Mouse (Mus musculus): ENCODE results near the gene Stpg1. TPM values are rescaled to one million over a fixed set of nuclear protein-coding genes. Genes with fewer than 3 reads are reported as not detected.

Stpg1 gene
- total RNA-seq (2021) = 1 to 10 TPM; 1.5 to 2.5 TPM

GRCm38 (mm10) chr4:135494521-135495396 is at the start of gene Stpg1, which contains the start of gene Nipal3:
Stpg1 (plus strand) TSS chr4:135494790.
Nipal3 (minus strand) TSS chr4:135495038.
- DNase-seq (ENCODE audit: extremely low spot score in 1 of 2, low spot score in 1 of 2) = peak; percentile 68 to 72

- DNase-seq (ENCODE audit: extremely low spot score in 1 of 2, low spot score in 1 of 2) = no peak
These were observed 43.1 kb upstream of the Stpg1 start for GRCm38 (mm10) chr4:135451360-135452015.

DNA sequence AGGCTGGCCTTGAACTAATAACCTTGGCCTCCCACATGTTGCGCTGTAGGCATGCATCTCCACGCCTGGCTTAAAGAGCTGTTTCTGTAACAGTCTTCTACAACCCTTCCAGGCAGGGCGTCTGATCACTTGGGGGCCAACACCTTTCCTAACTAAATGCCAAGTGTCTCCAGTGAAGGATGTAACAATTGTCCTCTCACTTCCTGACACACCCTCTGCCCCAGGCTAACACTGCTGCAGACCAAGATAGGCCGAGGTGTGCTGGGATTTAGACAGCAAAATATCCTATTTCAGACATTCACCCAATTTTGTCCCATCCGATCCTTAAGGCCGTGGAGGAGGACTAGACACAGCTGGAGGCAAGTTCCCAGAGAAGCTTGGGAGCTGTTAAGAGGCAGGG is 41.4 kb upstream of the Stpg1 start:
- no peak for DNase-seq (ENCODE audit: extremely low spot score in 1 of 2, low spot score in 1 of 2)

- DNase-seq (ENCODE audit: extremely low spot score in 1 of 2, low spot score in 1 of 2) = no peak
These were observed 41.0 kb upstream of the Stpg1 start for GRCm38 (mm10) chr4:135453572-135453971.

- no peak for DNase-seq (ENCODE audit: extremely low spot score in 1 of 2, low spot score in 1 of 2)
These were observed 31.2 kb upstream of the Stpg1 start for GRCm38 (mm10) chr4:135463406-135463805.

DNA sequence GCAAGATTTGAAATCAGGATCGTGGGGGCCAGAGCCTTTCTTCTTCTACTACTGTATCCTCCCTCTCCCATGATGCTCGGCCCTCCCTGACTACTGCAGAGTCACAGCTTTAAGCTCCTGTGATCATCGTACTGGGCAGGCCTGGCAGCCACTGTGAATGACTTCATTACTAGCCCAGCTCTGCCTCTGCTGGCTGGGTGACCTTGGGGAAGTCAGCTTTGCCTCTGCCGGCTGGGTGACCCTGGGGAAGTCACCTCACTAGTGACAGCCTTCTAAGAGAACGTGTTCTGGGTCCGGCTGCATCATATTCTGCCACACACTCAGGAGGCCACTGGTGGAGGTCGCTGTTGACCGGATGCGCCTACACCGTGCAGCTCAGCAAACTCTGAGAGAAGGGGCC is 16.7 kb upstream of the Stpg1 start:
- no peak for DNase-seq (ENCODE audit: extremely low spot score in 1 of 2, low spot score in 1 of 2)

DNA sequence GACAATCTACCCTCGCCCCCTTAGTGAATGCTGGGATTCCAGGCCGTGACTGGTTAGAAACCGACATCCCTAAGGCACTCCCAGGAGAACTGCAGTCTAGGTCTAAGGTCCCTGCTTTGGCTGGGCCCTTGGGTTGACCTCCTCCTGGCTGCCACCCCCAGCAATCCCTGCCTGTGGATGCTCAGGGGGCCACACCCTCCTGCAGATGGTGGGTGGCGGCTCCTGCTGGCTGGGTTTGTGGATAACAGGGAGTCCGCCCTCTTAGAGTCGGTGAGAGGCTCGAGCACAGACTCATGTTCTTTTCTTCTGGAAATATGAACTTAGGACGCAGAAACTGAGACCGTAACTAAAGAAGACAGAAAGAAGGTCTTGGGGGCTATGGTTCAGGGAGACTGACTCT is 14.2 kb upstream of the Stpg1 start:
- DNase-seq (ENCODE audit: extremely low spot score in 1 of 2, low spot score in 1 of 2) = no peak

DNA sequence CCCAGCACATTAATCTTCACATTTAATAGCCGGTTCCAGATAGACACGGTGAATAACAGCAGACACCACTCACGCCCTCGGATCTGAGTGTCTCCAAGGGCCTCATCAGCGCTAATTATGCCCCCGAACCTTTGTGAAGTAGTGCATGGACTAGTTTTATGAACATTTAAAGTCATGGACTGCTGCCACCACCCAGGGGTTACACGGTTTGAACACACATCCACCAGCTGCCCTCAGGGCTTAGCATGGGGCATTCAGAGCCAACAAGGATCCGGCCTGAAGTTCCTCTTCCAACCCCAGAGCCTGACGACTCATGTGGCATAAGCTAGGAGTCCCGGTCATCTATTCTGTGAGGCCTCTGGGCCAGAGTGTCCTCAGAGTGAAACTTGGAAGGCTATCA is 9.5 kb upstream of the Stpg1 start:
- no peak for DNase-seq (ENCODE audit: extremely low spot score in 1 of 2, low spot score in 1 of 2)

DNA sequence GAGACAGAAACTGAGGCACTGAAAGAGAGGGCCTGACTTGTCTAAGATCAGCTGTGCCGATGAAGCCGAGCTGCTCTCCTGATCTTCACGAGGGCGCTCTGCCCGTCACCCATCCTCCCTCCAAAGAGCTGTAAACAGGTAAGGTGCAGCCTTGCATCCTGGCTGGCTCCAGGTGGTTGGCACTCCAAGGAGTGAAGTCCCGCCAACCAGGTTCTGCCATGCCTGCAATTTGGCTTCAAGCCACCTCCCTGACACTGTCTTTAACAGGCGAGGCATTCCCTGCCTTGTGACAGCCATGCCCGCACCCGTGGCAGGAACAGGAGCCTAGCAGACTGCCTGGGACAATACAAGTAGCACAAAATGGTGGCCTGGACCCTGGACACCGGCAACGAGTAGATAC is 8.2 kb upstream of the Stpg1 start:
- DNase-seq (ENCODE audit: extremely low spot score in 1 of 2, low spot score in 1 of 2) = no peak

GRCm38 (mm10) chr4:135489256-135489655 is 5.3 kb upstream of the Stpg1 start:
- DNase-seq (ENCODE audit: extremely low spot score in 1 of 2, low spot score in 1 of 2) = no peak

GRCm38 (mm10) chr4:135493271-135493670 is 1.3 kb upstream of the Stpg1 start:
- DNase-seq (ENCODE audit: extremely low spot score in 1 of 2, low spot score in 1 of 2) = no peak

DNA sequence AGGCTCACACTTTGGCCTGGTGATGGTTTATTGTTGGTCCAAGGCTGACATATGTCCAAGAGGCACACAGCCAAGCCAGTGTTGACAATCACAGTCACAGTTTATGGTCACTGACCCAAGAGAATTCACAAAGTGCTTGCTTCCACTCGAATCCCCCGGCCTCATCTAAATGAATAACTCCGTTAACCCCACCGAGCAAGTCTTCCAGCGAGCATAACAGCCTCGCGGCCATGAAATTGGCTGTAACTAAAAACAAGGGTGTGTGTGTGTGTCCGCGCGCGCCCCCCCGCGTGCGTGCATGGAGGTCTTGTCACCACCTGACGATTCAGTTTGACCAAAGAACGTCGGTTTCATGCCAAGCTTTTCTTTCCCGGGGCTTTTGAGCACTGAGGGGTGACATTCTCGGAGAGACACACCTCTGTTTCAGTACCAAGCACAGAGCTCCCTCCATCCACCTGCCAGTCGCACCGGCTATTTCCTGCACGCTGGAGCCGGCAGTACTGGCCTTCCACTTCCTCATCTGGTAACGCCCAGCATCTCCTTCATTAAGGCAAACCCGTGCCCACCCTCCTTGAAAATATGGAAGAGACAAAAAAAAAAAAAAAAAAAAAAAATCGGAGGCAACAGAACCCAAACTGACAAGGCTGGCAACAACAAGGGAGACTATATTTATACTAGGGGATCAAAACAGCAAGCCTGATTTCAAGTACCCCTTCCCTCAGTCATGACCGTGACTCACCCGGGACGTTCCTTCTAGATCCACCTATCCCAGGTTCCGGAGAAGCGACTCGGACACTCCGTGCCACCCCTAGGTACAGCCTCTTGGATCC is 684 bp upstream of the Stpg1 start:
- DNase-seq (ENCODE audit: extremely low spot score in 1 of 2, low spot score in 1 of 2) = peak; percentile 21 to 26

DNA sequence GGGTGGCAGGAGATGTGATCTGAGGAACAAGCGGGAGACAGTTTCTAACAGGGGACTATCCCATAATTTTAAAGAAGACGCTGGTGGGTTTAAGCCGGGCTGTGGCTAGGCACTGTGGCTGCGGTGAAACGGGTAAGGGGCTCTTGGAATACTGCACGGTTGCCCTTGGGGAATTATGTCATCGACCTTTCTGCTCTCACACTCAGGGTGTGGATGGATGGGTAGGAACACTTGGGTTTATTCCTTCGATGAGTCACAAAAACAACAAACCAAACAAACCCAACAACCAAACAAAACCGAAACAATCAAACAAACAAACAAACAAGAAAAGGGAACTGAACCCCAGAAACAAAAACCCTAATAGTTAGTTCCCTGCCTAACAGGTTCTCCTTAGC is 804 bp downstream of the Stpg1 start:
- DNase-seq (ENCODE audit: extremely low spot score in 1 of 2, low spot score in 1 of 2) = no peak

DNA sequence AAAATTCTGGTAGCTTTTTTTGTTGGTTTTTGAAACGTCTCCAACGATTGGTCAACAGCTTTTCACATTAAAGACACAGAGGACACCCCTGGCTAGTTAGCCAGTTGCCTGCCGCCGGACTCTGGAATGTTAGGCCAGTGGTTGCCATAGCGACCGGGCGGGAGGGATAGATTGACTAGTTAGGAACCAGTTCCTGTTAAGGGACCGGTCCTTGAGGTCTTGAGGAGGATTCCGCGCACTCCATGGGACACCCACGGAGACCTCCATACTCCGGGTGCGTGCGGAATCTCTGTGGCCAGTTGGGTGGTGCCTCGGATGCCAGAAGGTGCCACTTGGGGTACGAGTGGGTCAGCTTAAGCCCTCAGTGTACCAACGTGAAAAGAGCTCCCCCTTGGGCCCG is 1.2 kb downstream of the Stpg1 start:
- DNase-seq (ENCODE audit: extremely low spot score in 1 of 2, low spot score in 1 of 2) = no peak

- no peak for DNase-seq (ENCODE audit: extremely low spot score in 1 of 2, low spot score in 1 of 2)
These were observed 3.5 kb downstream of the Stpg1 start for GRCm38 (mm10) chr4:135498136-135498535.

GRCm38 (mm10) chr4:135499831-135500230 is 5.2 kb downstream of the Stpg1 start:
- DNase-seq (ENCODE audit: extremely low spot score in 1 of 2, low spot score in 1 of 2) = no peak

DNA sequence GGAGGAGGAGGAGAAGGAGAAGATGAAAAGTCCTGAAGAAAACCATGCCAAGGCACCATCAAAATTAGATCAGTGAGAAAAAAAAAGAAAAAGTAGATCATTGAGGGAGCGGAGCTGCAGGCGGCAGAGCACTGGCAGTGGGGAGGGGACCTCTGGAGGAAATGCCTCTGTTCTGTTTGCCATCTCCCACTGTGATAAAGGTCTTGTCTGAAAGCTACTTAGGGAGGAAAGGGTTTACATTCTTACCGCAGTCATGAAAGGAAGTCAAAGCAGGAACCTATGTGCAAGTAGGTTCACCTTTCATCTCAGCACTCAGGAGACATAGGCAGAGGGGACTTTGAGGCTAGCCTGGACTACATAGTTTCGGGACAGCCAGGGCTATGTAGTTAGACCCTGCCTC is 7.0 kb downstream of the Stpg1 start:
- no peak for DNase-seq (ENCODE audit: extremely low spot score in 1 of 2, low spot score in 1 of 2)

DNA sequence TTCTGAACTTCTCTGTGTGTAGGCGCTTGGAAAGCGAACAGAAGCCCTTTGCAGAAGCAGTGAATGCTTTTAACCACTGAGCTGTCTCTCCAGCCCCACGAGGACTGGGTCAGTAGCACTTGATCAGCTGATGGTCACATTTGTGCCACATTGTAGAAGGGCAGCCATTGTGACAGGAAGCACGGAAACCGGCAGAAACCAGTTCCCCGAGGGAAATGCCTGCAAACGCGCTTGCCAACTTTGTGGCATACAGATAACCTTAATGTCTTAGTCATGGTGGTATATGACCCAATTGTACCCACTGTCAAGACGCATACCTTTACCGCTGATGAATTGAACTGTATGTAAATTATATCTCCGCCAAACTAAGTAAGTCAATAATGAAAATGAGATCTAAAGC is 11.2 kb downstream of the Stpg1 start:
- no peak for DNase-seq (ENCODE audit: extremely low spot score in 1 of 2, low spot score in 1 of 2)

DNA sequence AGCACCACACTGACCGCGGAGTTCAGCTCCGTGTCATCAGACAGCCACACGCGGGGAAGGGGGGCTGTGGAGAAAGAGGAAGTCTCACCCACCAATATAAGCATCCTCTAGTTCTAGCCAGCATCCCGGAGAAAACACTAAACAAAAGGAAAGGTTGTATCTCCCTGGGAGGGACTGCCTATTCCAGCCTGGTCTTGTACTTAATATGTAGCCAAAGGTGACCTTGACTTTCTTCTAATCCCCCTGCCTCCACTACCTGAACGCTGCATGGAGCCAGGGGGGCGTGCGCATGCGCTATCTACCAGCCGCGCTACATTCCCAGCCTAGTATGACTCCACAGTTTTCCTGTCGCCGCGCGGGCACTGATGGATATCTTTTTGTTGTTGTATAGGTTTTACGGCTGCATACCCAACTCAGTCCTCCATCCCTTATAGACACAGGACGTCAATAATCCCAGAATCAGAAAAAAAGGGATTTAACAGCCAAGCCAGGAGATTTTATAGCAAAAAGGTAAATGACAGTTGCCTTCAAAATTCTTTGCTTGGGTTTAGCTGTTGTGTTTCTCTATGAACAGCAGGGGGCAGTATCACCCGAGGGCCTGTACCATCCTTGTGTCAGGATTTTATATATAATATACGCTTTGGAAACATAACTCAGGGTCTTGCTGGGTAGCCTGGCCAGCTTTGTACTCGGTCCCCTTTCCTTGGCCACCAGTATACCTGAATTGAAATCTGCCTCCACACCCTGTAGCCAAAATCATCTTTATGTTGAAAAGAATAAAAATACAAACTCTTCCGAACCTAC is 13.2 kb downstream of the Stpg1 start:
- DNase-seq (ENCODE audit: extremely low spot score in 1 of 2, low spot score in 1 of 2) = peak; percentile 59 to 61

DNA sequence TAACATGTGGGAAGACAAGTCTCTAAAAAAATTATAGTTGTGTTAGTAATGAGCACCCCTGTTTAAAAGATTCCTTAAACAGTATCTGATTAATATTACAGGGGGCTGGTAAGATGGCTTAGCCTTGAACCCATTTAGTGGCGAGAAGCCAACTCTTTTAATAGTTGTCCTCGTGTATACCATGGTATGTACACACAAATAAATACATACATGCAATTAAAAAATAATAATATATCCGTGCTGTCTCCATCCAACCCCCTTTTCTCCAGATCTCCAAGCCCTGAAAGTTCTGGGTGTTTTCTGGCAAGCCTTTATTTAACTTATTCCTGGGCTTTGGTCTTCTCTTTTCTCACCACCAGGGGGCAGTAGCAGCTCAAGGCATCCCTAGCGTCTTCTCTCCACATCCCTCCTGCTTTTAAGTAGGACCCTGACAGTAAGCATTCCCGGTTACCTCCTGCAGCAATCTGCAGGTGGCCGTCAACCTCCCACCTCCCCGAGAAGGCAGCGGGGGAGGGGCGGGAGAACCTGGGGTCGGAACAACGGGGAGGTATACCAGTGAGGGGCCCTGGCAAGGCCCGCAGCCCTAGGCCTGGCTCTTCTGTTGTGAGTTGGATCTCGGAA is 13.9 kb downstream of the Stpg1 start:
- DNase-seq (ENCODE audit: extremely low spot score in 1 of 2, low spot score in 1 of 2) = peak; percentile 58 to 80

Measured in layer of hippocampus, postnatal 25 days (tissue).